Mouse (Mus musculus) neural tube, embryonic 12.5 days (tissue): ENCODE results near the gene Abhd14a. TPM values are rescaled to one million over a fixed set of nuclear protein-coding genes. Genes with fewer than 3 reads are reported as not detected.

Experiments
- ATAC-seq: fragments of 200-750 bp; cut with Nextera tagmentation; 2 replicates; pipeline ENCODE4 v1.8.0; 2017; ENCODE audit warnings: low read depth, mild to moderate bottlenecking, moderate TSS enrichment, moderate library complexity; ENCODE audit not compliant: low FRiP score
- H3K27ac ChIP-seq: fragments of 300-500 bp; sonication (generic); 2 replicates; pipeline ENCODE4 v1.5.1; 2016
- H3K27me3 ChIP-seq: fragments of 300-500 bp; sonication (generic); replicated peaks from 2 replicates; pipeline ENCODE4 v1.6.1; 2016; ENCODE audit warnings: mild to moderate bottlenecking
- H3K36me3 ChIP-seq: fragments of 300-500 bp; sonication (generic); 2 replicates; pipeline ENCODE4 v1.6.1; 2016; ENCODE audit warnings: mild to moderate bottlenecking
- H3K4me1 ChIP-seq: fragments of 300-500 bp; sonication (generic); 2 replicates; pipeline ENCODE4 v1.6.1; 2016
- H3K4me2 ChIP-seq: fragments of 300-500 bp; sonication (generic); replicated peaks from 2 replicates; pipeline ENCODE4 v1.6.1; 2016; ENCODE audit warnings: mild to moderate bottlenecking
- H3K4me3 ChIP-seq: fragments of 300-500 bp; sonication (generic); 2 replicates; pipeline ENCODE4 v1.5.1; 2016
- H3K9ac ChIP-seq: fragments of 300-500 bp; sonication (generic); 2 replicates; pipeline ENCODE4 v1.6.1; 2016; ENCODE audit warnings: mild to moderate bottlenecking
- H3K9me3 ChIP-seq: fragments of 300-500 bp; sonication (generic); 2 replicates; pipeline ENCODE4 v1.6.1; 2016; ENCODE audit warnings: mild to moderate bottlenecking
- WGBS: fragments of 180-500 bp; shearing (Covaris S2); methylation state at CpG from one replicate; pipeline ENCODE4 v1.1.7; 2016; 5-methylcytosine and 5-hydroxymethylcytosine counted together
- polyA plus RNA-seq: library from polyadenylated mRNA; unstranded; fragments of >200 nt; fragmentation: Nextera tagmentation; extraction: Ambion mirVana; gene quantifications from 2 replicates; pipeline ENCODE4 v1.2.1, GENCODE M21; 2016

Abhd14a gene
- polyA plus RNA-seq, 1 experiment from 2014 or later = 34.6 TPM

GRCm38 (mm10) chr9:106476002-106476923 lies 28.8 kb upstream of the Abhd14a start:
- H3K9ac ChIP-seq = no peak overlapping the region
- no peaks in the 10 kb centered on the region for H3K9me3 ChIP-seq
- H3K27ac ChIP-seq = no peak overlapping the region
- no peaks in the 10 kb centered on the region for H3K27me3 ChIP-seq
- H3K4me1 ChIP-seq = peaks cover 30% of the 10 kb centered on the region
- H3K4me3 ChIP-seq = no peak overlapping the region
- 38% methylated on average over 16 of the region's 16 CpGs for WGBS
- peak; percentile 55 for ATAC-seq
- peak overlapping the region; percentile 91 for H3K4me2 ChIP-seq
- peaks cover 14% of the 10 kb centered on the region for H3K36me3 ChIP-seq

- Histone ChIP-seq H3K4me1 (peaks cover 30% of the 10 kb centered on the region), H3K36me3 (peaks cover 7% of the 10 kb centered on the region), H3K9me3 (no peaks in the 10 kb centered on the region), H3K4me3 (peak within 1 kb of the TSS; percentile 59; the same call in 1 of the 2 replicates), H3K27me3 (no peaks in the 10 kb centered on the region), H3K4me2 (peak within 1 kb of the TSS; percentile 91), H3K27ac (no peak within 1 kb of the TSS), H3K9ac (no peak within 1 kb of the TSS)
- ATAC-seq = no peak
- 91% methylated on average over 10 of the region's 10 CpGs for WGBS
Observed at GRCm38 (mm10) chr9:106475663-106476001, 28.2 kb upstream of the Abhd14a start, which contains the start of gene Rrp9. Gene Rrp9 (plus strand): TSS chr9:106475963.

- WGBS = 68% methylated on average over 7 of the region's 7 CpGs
- H3K36me3 ChIP-seq = peaks cover 4% of the 10 kb centered on the region; the same call in 1 of the 2 replicates
- H3K9me3 ChIP-seq = no peaks in the 10 kb centered on the region
- no peak overlapping the region for H3K9ac ChIP-seq
- no peaks in the 10 kb centered on the region for H3K27me3 ChIP-seq
- H3K4me2 ChIP-seq = no peak overlapping the region
- H3K4me3 ChIP-seq = no peak overlapping the region
- H3K4me1 ChIP-seq = peaks cover 30% of the 10 kb centered on the region
- no peak overlapping the region for H3K27ac ChIP-seq
- no peak for ATAC-seq
Observed at GRCm38 (mm10) chr9:106475046-106475445, 27.6 kb upstream of the Abhd14a start.

- WGBS = 3% methylated on average over 6 of the region's 6 CpGs
- 0 out of 2 replicates have a peak, but pooled peaks have one; percentile 10 for ATAC-seq
- no peaks in the 10 kb centered on the region for H3K36me3 ChIP-seq
- no peaks in the 10 kb centered on the region for H3K9me3 ChIP-seq
- no peak overlapping the region for H3K9ac ChIP-seq
- H3K27ac ChIP-seq = no peak overlapping the region
- H3K27me3 ChIP-seq = no peaks in the 10 kb centered on the region
- 0 out of 2 replicates have a peak overlapping the region, but pooled peaks have one; percentile 17 for H3K4me2 ChIP-seq
- H3K4me3 ChIP-seq = no peak overlapping the region
- H3K4me1 ChIP-seq = peaks cover 30% of the 10 kb centered on the region
Observed at GRCm38 (mm10) chr9:106474456-106474855, 27.0 kb upstream of the Abhd14a start.

- no peaks in the 10 kb centered on the region for H3K27me3 ChIP-seq
- H3K4me1 ChIP-seq = peaks cover 30% of the 10 kb centered on the region
- no peak overlapping the region for H3K4me3 ChIP-seq
- no peak overlapping the region for H3K9ac ChIP-seq
- no peaks in the 10 kb centered on the region for H3K9me3 ChIP-seq
- no peaks in the 10 kb centered on the region for H3K36me3 ChIP-seq
- ATAC-seq = no peak
- no peak overlapping the region for H3K4me2 ChIP-seq
- no peak overlapping the region for H3K27ac ChIP-seq
- WGBS = 85% methylated on average over 5 of the region's 5 CpGs
Observed at GRCm38 (mm10) chr9:106473753-106474105, 26.3 kb upstream of the Abhd14a start.

- Histone ChIP-seq H3K9me3 (no peaks in the 10 kb centered on the region), H3K4me1 (peaks cover 28% of the 10 kb centered on the region), H3K36me3 (no peaks in the 10 kb centered on the region), H3K27me3 (no peaks in the 10 kb centered on the region), H3K9ac (no peak overlapping the region), H3K27ac (no peak overlapping the region), H3K4me2 (no peak overlapping the region), H3K4me3 (no peak overlapping the region)
- no peak for ATAC-seq
- WGBS = 90% methylated on average over 16 of the region's 16 CpGs
Observed at GRCm38 (mm10) chr9:106473081-106473752, 25.7 kb upstream of the Abhd14a start.

- Histone ChIP-seq H3K27ac (no peak overlapping the region), H3K27me3 (no peaks in the 10 kb centered on the region), H3K4me1 (peaks cover 19% of the 10 kb centered on the region), H3K4me3 (no peak overlapping the region), H3K36me3 (no peaks in the 10 kb centered on the region), H3K9ac (no peak overlapping the region), H3K9me3 (no peaks in the 10 kb centered on the region), H3K4me2 (no peak overlapping the region)
- ATAC-seq = no peak
- WGBS = 77% methylated on average over 4 of the region's 4 CpGs
Observed at GRCm38 (mm10) chr9:106472321-106472720, 24.8 kb upstream of the Abhd14a start.

- no peaks in the 10 kb centered on the region for H3K36me3 ChIP-seq
- H3K4me1 ChIP-seq = peaks cover 19% of the 10 kb centered on the region
- H3K4me2 ChIP-seq = peak overlapping the region; percentile 17; the same call in 1 of the 2 replicates
- H3K27ac ChIP-seq = no peak overlapping the region
- no peaks in the 10 kb centered on the region for H3K9me3 ChIP-seq
- H3K9ac ChIP-seq = no peak overlapping the region
- no peak for ATAC-seq
- no peaks in the 10 kb centered on the region for H3K27me3 ChIP-seq
- no peak overlapping the region for H3K4me3 ChIP-seq
- WGBS = 12% methylated on average over 5 of the region's 5 CpGs
Observed at GRCm38 (mm10) chr9:106471892-106472291, 24.4 kb upstream of the Abhd14a start.

- H3K4me2 ChIP-seq = peak overlapping the region; percentile 17; the same call in 1 of the 2 replicates
- whole genome bisulfite sequencing = 65% methylated on average over 14 of the region's 14 CpGs
Observed at GRCm38 (mm10) chr9:106470991-106471750, 23.7 kb upstream of the Abhd14a start.

GRCm38 (mm10) chr9:106469776-106470175 lies 22.3 kb upstream of the Abhd14a start:
- no peaks in the 10 kb centered on the region; the same call in 1 of the 2 replicates for H3K27me3 ChIP-seq
- ATAC-seq = no peak
- H3K27ac ChIP-seq = no peak overlapping the region
- H3K9ac ChIP-seq = no peak overlapping the region
- H3K9me3 ChIP-seq = no peaks in the 10 kb centered on the region
- WGBS = 73% methylated on average over 9 of the region's 9 CpGs
- H3K36me3 ChIP-seq = no peaks in the 10 kb centered on the region
- no peak overlapping the region for H3K4me2 ChIP-seq
- H3K4me1 ChIP-seq = peaks cover 26% of the 10 kb centered on the region
- H3K4me3 ChIP-seq = no peak overlapping the region

More at GRCm38 (mm10) chr9:106470991-106471750, 23.7 kb upstream of the Abhd14a start:
- Histone ChIP-seq H3K36me3 (no peaks in the 10 kb centered on the region), H3K9ac (no peak overlapping the region), H3K9me3 (no peaks in the 10 kb centered on the region), H3K27me3 (no peaks in the 10 kb centered on the region), H3K27ac (no peak overlapping the region), H3K4me3 (no peak overlapping the region), H3K4me1 (peaks cover 19% of the 10 kb centered on the region)
- no peak for ATAC-seq

- Histone ChIP-seq H3K27ac (no peak overlapping the region), H3K4me2 (no peak overlapping the region), H3K4me3 (no peak overlapping the region), H3K36me3 (peaks cover 3% of the 10 kb centered on the region; the same call in 1 of the 2 replicates), H3K27me3 (no peaks in the 10 kb centered on the region; the same call in 1 of the 2 replicates), H3K9me3 (no peaks in the 10 kb centered on the region), H3K4me1 (peaks cover 27% of the 10 kb centered on the region), H3K9ac (no peak overlapping the region)
- 74% methylated on average over 6 of the region's 6 CpGs for WGBS
- no peak for ATAC-seq
Observed at GRCm38 (mm10) chr9:106469317-106469716, 21.8 kb upstream of the Abhd14a start.

- 90% methylated on average over 7 of the region's 7 CpGs for WGBS
- no peak overlapping the region for H3K27ac ChIP-seq
- no peak overlapping the region for H3K9ac ChIP-seq
- peaks cover 19% of the 10 kb centered on the region for H3K36me3 ChIP-seq
- peaks cover 4% of the 10 kb centered on the region; the same call in 1 of the 2 replicates for H3K27me3 ChIP-seq
- no peaks in the 10 kb centered on the region for H3K9me3 ChIP-seq
- no peak overlapping the region for H3K4me3 ChIP-seq
- peaks cover 36% of the 10 kb centered on the region for H3K4me1 ChIP-seq
- H3K4me2 ChIP-seq = no peak overlapping the region
- ATAC-seq = no peak
Observed at GRCm38 (mm10) chr9:106467746-106468145, 20.3 kb upstream of the Abhd14a start.
